Mouse (Mus musculus): Measurements from ENCODE around the gene Csmd2. TPM values are rescaled to one million over a fixed set of nuclear protein-coding genes. Genes with fewer than 3 reads are reported as not detected.

The Csmd2 gene
- polyA plus RNA-seq, 1 experiment from 2014 or later: 0.16 TPM

DNA sequence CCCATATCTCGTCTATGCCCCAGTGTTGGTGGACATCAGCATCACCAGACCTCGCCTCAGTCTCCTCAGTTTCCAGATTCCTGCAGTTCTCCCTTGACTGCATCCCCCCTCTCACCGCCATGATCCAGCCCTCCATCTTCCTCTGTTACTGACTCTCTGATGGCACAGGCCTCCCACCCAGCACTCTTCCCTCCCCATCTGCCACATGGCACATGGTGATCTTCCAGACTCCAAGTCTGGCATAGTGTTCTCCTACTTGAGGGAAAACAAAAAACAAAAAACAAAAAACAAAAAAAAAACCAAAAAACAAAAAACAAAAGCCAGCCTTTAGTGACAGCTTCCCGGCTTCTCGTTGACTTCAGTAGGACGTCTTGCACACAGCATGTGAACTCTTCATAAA lies 339.8 kb downstream of the Csmd2 start:
- ATAC-seq (ENCODE audit: low FRiP score, low TSS enrichment): no peak
- TF ChIP-seq CTCF (IDR thresholded peaks at IDR 0.05; ENCODE audit: low read depth) (no peak), EP300 (optimal IDR thresholded peaks at IDR 0.05) (no peak)
- no peak for DNase-seq (ENCODE audit: low spot score)
- Histone ChIP-seq H3K36me3 (ENCODE audit: control insufficient read depth, insufficient read depth, low read length) (no peaks in the 10 kb centered on the region), H3K4me2 (replicated peaks; ENCODE audit: low read depth) (no peak overlapping the region), H3K27ac (replicated peaks) (no peak overlapping the region), H3K9ac (ENCODE audit: low read length) (no peak overlapping the region), H3K4me3 (ENCODE audit: low read depth, low read length) (no peak overlapping the region), H3K27me3 (ENCODE audit: control insufficient read depth, insufficient read depth, low read length) (no peaks in the 10 kb centered on the region), H3K9me3 (ENCODE audit: control insufficient read depth, low read length) (no peaks in the 10 kb centered on the region), H3K4me1 (replicated peaks; ENCODE audit: control insufficient read depth, insufficient read depth) (no peaks in the 10 kb centered on the region)
- 75% methylated on average over 6 of the region's 6 CpGs for WGBS

DNA sequence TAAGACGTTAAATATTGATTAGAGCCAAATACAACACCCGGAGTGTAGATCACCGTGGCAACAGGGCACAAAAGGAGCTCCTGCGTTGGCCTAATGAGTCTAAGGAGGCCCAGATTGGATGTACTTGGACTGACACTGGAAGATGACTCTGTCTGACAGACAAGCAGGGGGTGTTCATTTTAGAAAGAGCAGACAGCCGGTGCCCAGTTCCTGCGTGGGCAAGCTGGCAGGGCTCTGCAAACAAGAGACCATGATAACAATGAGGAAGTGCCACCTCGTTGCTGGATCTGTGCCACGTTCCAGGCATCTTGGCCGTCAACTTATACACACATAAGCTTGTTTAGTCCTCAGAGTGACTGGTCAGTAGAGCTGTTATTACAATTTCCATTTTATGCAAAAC lies 342.9 kb downstream of the Csmd2 start:
- peak; percentile 35 for DNase-seq (ENCODE audit: low spot score)
- no peaks in the 10 kb centered on the region for H3K9me3 ChIP-seq (ENCODE audit: control insufficient read depth, low read length)
- no peaks in the 10 kb centered on the region for H3K36me3 ChIP-seq (ENCODE audit: control insufficient read depth, insufficient read depth, low read length)
- 58% methylated on average over 9 of the region's 9 CpGs for WGBS
- ATAC-seq (ENCODE audit: low FRiP score, low TSS enrichment): no peak
- TF ChIP-seq EP300 (optimal IDR thresholded peaks at IDR 0.05): no peak
- no peak for TF ChIP-seq CTCF (IDR thresholded peaks at IDR 0.05; ENCODE audit: low read depth)
- no peak overlapping the region for H3K4me2 ChIP-seq (replicated peaks; ENCODE audit: low read depth)
- no peaks in the 10 kb centered on the region for H3K4me1 ChIP-seq (replicated peaks; ENCODE audit: control insufficient read depth, insufficient read depth)
- no peaks in the 10 kb centered on the region for H3K27me3 ChIP-seq (ENCODE audit: control insufficient read depth, insufficient read depth, low read length)
- H3K4me3 ChIP-seq (ENCODE audit: low read depth, low read length): no peak overlapping the region
- no peak overlapping the region for H3K9ac ChIP-seq (ENCODE audit: low read length)
- H3K27ac ChIP-seq (replicated peaks): no peak overlapping the region

DNA sequence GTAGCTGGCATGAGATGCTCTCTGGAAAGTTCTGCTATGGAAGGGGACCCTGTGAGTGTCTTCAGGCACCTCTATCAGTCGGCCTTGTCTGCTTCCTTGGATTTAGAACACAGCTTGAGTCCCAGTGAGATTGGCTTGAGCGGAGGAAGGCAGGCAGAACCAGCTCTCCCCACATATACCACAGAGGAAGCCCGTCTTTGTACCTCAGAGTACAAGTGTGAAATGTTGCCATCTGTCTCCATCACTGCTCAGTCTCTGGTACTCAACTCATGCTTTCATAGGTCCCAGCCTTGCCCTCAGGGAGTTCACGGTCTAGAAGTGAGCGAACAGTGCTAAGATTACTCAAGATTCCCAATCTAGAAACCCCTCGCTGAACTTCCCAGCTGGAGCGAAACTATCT lies 352.8 kb downstream of the Csmd2 start:
- ATAC-seq (ENCODE audit: low FRiP score, low TSS enrichment) (no peak), DNase-seq (ENCODE audit: low spot score) (no peak)
- H3K36me3 ChIP-seq (ENCODE audit: control insufficient read depth, insufficient read depth, low read length): no peaks in the 10 kb centered on the region
- no peak overlapping the region for H3K4me3 ChIP-seq (ENCODE audit: low read depth, low read length)
- H3K9me3 ChIP-seq (ENCODE audit: control insufficient read depth, low read length): no peaks in the 10 kb centered on the region
- 87% methylated on average over 7 of the region's 7 CpGs for WGBS
- TF ChIP-seq CTCF (IDR thresholded peaks at IDR 0.05; ENCODE audit: low read depth) (no peak), EP300 (optimal IDR thresholded peaks at IDR 0.05) (no peak)
- no peak overlapping the region for H3K9ac ChIP-seq (ENCODE audit: low read length)
- H3K4me1 ChIP-seq (replicated peaks; ENCODE audit: control insufficient read depth, insufficient read depth): no peaks in the 10 kb centered on the region
- no peak overlapping the region for H3K4me2 ChIP-seq (replicated peaks; ENCODE audit: low read depth)
- H3K27me3 ChIP-seq (ENCODE audit: control insufficient read depth, insufficient read depth, low read length): no peaks in the 10 kb centered on the region
- no peak overlapping the region for H3K27ac ChIP-seq (replicated peaks)

DNA sequence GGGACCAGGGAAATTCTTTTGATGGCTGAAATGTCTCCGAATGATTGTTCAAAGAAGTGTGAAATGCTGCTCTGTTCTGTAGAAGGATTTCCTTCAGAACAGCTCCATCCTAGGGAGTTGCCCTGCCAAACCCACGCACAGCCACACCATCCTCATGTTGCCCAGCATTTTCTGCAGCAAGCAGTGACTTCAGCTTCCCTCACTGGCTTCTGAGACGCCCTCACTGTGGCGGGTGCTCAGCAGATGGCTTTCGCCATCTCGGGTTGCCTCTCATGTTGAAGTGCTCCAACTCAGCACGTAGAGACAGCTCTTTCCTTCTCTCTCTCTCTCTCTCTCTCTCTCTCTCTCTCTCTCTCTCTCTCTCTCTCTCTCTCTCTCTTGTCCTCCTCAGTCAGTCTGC lies 353.7 kb downstream of the Csmd2 start:
- H3K4me2 ChIP-seq (replicated peaks; ENCODE audit: low read depth): no peak overlapping the region
- WGBS: 47% methylated on average over 7 of the region's 7 CpGs
- no peaks in the 10 kb centered on the region for H3K9me3 ChIP-seq (ENCODE audit: control insufficient read depth, low read length)
- H3K9ac ChIP-seq (ENCODE audit: low read length): no peak overlapping the region
- TF ChIP-seq EP300 (optimal IDR thresholded peaks at IDR 0.05) (no peak), CTCF (IDR thresholded peaks at IDR 0.05; ENCODE audit: low read depth) (no peak)
- no peak overlapping the region for H3K4me3 ChIP-seq (ENCODE audit: low read depth, low read length)
- H3K4me1 ChIP-seq (replicated peaks; ENCODE audit: control insufficient read depth, insufficient read depth): no peaks in the 10 kb centered on the region
- H3K27ac ChIP-seq (replicated peaks): no peak overlapping the region
- no peaks in the 10 kb centered on the region for H3K27me3 ChIP-seq (ENCODE audit: control insufficient read depth, insufficient read depth, low read length)
- DNase-seq (ENCODE audit: low spot score) (no peak), ATAC-seq (ENCODE audit: low FRiP score, low TSS enrichment) (no peak)
- H3K36me3 ChIP-seq (ENCODE audit: control insufficient read depth, insufficient read depth, low read length): no peaks in the 10 kb centered on the region

DNA sequence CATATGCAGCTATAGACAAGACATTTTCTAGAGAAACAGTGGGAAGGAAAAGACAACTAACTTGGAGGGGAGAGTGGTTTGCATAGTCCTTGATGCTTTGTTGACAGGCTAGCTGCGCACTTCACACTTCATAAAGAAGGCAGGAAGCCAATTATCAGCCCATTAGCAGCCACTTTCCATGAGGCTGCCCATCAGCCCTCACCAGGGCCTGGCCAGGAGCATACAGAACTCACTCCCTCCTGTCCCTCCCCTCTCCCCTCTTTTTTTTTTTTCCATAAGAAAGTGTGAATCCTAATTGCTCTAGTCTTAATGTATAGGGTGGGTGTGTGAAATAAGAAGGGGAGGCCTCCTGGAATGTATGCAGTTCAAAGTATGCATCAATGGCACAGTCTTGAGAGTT lies 354.6 kb downstream of the Csmd2 start:
- no peaks in the 10 kb centered on the region for H3K4me1 ChIP-seq (replicated peaks; ENCODE audit: control insufficient read depth, insufficient read depth)
- DNase-seq (ENCODE audit: low spot score): no peak
- H3K9ac ChIP-seq (ENCODE audit: low read length): no peak overlapping the region
- H3K27ac ChIP-seq (replicated peaks): no peak overlapping the region
- H3K4me3 ChIP-seq (ENCODE audit: low read depth, low read length): no peak overlapping the region
- 39% methylated on average over 1 of the region's 1 CpGs for WGBS
- ATAC-seq (ENCODE audit: low FRiP score, low TSS enrichment): no peak
- no peaks in the 10 kb centered on the region for H3K27me3 ChIP-seq (ENCODE audit: control insufficient read depth, insufficient read depth, low read length)
- no peak overlapping the region for H3K4me2 ChIP-seq (replicated peaks; ENCODE audit: low read depth)
- no peak for TF ChIP-seq CTCF (IDR thresholded peaks at IDR 0.05; ENCODE audit: low read depth)
- H3K9me3 ChIP-seq (ENCODE audit: control insufficient read depth, low read length): no peaks in the 10 kb centered on the region
- no peaks in the 10 kb centered on the region for H3K36me3 ChIP-seq (ENCODE audit: control insufficient read depth, insufficient read depth, low read length)

DNA sequence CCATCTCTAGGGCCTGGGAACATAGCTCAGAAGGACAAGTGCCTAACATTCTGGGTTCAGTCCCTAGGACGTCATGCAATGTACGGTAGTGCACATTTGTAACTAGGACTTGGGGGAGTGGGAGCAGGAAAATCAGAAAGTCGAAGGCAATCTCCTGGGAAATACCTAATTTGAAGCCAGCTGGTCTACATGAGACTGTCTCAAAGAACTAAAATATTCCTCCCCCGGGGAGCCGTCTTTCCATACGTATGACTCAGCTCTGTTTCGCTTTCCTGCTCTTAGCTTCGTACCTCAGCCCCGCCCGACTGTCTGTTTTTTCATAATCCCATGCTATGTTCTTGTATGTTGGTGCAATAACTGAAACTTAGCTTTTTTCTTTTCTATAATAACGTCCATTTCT lies 371.1 kb downstream of the Csmd2 start:
- Histone ChIP-seq H3K27ac (replicated peaks) (no peak overlapping the region), H3K4me3 (ENCODE audit: low read depth, low read length) (no peak overlapping the region), H3K36me3 (ENCODE audit: control insufficient read depth, insufficient read depth, low read length) (no peaks in the 10 kb centered on the region), H3K9me3 (ENCODE audit: control insufficient read depth, low read length) (no peaks in the 10 kb centered on the region), H3K4me2 (replicated peaks; ENCODE audit: low read depth) (no peak overlapping the region), H3K27me3 (ENCODE audit: control insufficient read depth, insufficient read depth, low read length) (no peaks in the 10 kb centered on the region), H3K9ac (ENCODE audit: low read length) (no peak overlapping the region), H3K4me1 (replicated peaks; ENCODE audit: control insufficient read depth, insufficient read depth) (no peaks in the 10 kb centered on the region)
- ATAC-seq (ENCODE audit: low FRiP score, low TSS enrichment): no peak
- no peak for DNase-seq (ENCODE audit: low spot score)
- 69% methylated on average over 11 of the region's 11 CpGs for whole genome bisulfite sequencing
- no peak for TF ChIP-seq EP300 (optimal IDR thresholded peaks at IDR 0.05)
- TF ChIP-seq CTCF (IDR thresholded peaks at IDR 0.05; ENCODE audit: low read depth): no peak
